Mouse (Mus musculus) spleen, postnatal 4 days (tissue): ENCODE data around the gene H2al3.

Source experiments
- DNase-seq, 2 experiments: peaks; one replicate each; pipeline ENCODE4 v3.0.0; 2022; ENCODE audit warnings: low spot score in 2 of 2

The H2al3 gene

DNA sequence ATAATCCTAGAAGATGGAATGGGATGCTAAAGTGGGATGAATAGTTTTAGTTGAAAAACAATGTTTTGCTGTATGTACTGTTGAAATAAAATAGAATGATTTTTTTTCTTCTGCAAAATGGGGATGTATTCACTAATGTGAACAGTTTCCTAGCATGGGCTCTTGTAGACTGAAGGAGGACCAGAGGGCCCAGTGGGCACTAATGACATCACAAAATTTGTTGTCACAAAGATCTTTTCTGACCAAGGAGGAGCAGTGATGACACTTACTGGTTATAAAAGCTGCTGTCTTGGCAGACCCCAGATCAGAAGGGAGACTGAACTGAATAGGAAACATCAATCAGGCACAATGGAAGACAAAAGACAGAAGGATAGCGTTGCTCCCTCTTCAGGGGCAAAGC lies at the start of gene H2al3:
Gene H2al3 (plus strand): TSS at position 301 of the 400 bp plus-strand sequence.
- DNase-seq = no peak

DNA sequence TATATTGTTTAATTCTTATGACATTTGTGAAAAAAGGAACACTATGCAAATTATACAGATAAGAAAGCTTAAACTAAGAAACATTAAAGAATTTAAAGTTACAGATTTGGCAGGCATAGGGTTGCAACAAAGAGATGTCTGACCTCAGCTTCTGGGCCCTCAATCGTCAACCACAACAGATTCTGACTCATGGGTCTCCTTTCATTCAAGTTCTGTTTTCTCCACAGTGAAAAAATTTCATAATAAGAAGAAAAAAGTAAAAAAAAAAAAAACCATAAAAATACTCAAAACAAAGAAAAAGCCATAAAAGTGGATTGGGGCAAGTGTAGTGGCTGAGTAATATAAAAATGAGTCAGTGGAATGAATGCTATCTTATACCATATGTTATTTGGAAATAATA lies 39.4 kb upstream of the H2al3 start:
- no peak for DNase-seq

DNA sequence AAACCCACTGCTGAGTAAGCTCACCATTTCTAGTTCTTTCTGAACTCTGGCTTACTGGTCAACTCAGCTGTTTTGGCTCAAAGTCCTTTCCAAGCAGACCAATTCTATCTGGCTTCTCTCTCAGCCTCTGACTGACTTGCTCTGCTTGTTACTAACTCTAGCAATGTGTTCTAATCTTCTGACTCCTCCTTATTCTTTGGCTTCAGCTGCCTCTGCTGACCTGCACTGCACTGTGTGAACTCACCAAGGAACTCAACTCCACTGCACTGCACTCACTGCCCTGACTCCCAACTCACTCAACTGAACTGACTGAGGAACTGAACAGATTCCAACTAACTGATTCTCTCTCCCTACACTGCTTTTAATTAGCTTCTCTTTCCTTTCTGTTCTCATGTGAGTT lies 37.0 kb upstream of the H2al3 start:
- DNase-seq = no peak

DNA sequence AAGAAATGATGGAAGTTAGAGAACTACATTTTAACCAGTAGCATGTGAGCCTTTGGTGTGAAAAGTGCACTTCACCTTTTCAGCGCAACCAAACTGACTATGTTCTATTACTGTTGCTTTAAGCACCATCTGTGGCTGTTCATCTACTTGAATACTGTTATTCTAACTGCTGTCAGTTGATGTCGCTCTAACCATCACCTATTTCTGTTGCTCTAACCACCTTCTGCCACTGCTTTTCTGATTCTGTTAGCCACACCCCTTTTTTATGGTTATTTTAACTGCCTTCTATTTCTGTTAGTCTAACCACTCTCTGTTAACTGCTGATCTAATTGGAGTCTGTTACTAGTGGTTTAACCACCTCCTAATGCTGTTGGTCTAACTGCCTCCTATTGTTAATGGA lies 14.7 kb upstream of the H2al3 start:
- DNase-seq = no peak

DNA sequence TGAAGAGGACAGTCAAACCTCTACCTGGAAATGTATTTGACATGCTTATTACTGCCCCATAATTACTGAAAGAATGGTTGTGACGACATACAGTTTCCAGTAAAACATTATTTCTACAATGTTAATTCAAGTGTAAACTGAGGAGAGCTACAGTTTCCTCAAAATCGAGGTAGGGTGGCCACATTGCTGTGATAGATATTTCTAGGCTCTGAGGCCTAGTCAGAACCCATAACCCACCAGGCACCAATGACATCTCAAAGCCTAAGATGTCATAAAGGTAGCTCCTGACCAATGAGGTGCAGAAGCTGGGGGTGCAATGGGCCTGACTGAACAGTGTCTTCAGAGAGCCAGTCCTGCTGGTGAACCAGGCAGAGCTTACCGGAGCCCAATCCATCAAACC lies 2.9 kb upstream of the H2al3 start, which contains the start of gene Hypm:
Gene Hypm (plus strand): TSS at position 301 of the 400 bp plus-strand sequence.
- no peak for DNase-seq

DNA sequence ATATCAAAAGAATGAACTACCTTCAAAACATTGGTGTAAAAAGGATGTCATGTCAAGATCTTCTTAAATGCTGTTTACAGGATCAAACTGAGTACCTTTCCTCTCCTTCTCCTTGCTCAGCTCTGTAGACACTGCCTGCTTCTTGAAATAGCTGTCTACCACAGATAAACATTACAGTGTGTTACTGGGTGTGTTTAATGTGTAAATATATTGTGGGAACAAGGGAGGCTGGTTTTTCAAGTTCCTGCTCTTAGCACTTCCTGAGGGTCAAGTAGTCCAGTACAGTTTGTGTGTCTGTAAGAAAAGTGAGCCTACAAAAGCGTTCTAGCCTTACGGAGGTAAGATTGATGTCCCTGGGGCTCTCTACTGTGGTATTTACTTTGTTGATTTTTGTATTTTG lies 12.4 kb downstream of the H2al3 start:
- DNase-seq = no peak

DNA sequence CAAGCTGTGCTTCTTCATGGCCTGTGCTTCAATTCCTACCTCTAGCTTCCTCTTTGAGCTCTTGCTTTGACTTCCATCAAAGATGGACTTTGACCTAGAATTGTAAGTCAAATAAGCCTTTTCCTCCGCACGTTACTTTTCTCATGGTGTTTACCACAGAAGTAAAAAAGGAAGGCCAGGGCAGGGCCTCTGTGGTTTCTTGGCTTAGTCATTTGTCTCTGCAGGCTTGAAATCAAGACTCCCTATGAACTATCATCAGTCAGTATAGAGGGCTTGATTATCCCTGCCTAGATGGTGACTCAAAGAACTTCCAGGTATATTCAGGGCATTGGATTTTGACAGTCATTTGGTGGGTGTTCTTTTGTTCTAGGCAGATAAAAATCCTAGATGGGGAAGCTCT lies 26.0 kb downstream of the H2al3 start:
- no peak for DNase-seq

DNA sequence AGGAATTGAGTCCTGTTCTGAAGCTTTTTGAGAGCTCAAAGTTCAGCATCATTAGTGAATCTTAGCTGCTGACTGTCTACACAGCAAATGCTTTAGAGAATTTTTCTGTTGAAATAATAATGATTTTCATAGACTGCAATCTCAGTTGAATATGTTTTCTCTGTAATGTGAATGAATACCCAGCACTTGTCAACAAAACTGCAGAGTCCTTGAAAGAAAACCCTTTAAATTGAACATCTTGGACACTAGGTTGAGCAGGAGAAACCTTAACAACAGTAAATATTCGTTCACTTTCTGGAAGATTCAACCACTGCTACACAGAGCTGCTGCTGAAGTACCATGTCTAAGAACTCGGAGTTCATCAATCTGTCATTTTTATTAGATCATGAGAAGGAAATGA lies 35.8 kb downstream of the H2al3 start, which contains the start of gene Sytl5:
Gene Sytl5 (plus strand): TSS at position 301 of the 400 bp plus-strand sequence.
- DNase-seq = no peak
